Mouse (Mus musculus) adrenal gland, adult (tissue): ENCODE results near the gene Cryba2.

Experiments used
- DNase-seq, 2 experiments: peaks; one replicate each; pipeline ENCODE4 v3.0.0; 2022 to 2023; ENCODE audit warnings: low spot score in 1 of 2; ENCODE audit not compliant: inconsistent age in 2 of 2

The Cryba2 gene

GRCm38 (mm10) chr1:74884196-74885141 is 8.5 kb downstream of the Cryba2 start:
- peak in 1 of 2 experiments; percentile 28 for DNase-seq

DNA sequence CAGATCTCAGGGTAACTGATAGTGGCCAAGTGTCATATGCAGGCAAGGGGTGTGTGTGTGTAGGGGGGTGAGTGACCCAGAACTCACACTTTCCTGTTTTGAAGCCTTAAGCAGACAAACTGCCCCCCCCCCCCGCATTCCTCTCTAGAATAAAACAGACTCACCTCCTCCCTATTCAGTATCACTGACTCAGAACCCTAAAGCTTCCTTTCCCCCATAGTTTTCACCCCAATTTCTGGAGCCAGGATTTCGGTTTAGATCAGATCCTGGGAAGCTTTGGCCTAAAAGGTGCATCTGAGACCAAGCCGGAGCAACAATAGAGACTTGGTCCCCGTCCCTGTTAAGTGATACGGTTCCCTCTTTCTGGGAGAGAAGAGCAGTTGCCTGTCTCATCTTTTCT is 9.5 kb downstream of the Cryba2 start:
- no peak for DNase-seq

DNA sequence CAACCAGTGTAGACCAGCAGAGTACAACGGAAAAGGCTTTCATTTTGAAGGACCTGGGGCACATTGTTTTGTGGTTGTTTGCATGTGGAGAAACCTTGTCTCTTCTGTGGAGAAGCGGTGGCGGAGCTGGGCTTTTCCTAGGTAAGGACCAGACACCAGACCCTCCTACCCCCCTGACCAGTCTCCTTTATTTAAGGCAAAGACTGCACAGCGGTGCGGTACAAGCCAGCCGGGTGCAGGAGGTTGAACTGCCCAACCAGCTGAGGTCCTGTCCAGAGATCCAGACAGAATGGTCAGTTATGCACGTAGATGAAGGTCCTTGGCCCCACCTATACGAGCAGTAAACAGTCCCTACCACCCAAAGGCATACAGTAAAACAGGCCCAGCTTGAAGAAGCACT is 10.1 kb downstream of the Cryba2 start:
- no peak for DNase-seq

GRCm38 (mm10) chr1:74882055-74882734 is 10.7 kb downstream of the Cryba2 start:
- peak in 1 of 2 experiments; percentile 58 for DNase-seq

DNA sequence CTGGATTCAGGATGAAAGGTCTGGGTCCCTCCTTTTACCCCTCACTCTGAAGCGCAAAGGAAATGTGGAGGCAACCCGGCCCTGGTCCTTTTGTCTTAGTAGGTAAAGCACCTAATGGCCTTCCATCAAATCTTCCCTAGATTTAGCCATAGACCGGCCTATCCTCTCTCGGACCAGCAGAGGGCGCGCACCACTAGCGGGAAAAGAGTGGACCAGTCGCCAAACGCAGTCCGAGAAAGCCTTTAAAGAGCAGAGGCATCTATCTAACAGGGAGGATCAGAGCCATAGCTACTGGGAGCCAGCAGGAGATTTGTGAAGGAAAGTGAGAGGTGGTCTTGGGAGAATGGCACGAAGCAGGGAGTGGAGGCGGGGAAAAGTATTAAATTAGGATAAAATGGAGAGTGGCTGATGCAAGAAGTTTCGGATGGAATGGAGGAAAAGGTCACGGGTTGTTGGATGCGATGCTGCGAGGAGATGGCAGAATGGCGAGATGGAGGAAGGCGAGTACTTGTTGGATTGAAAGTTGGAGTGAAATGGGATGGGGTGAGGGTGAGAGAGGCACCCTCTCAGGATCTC is 12.1 kb downstream of the Cryba2 start:
- peak; percentile 57 to 87 for DNase-seq

- no peak for DNase-seq
Observed at GRCm38 (mm10) chr1:74877199-74877598, 15.7 kb downstream of the Cryba2 start.

DNA sequence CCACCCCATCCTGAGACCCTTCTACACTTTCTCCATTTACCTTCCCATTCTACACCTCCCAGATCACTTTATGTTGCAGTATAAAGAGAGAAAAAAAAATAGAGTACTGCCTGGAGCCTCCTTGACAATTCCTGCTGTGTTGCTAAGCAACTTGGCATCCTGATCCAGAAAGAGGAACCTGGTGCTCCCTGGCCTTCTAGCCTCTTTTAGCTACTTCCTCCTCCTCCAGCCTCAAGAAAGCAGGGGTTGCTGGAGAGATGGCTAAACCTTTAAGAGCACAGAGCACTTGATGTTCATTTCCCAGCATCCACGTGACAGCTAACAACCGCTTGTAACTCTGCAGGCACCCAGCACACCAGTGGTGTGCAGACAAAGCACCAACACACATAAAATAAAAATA is 20.7 kb downstream of the Cryba2 start:
- no peak for DNase-seq

DNA sequence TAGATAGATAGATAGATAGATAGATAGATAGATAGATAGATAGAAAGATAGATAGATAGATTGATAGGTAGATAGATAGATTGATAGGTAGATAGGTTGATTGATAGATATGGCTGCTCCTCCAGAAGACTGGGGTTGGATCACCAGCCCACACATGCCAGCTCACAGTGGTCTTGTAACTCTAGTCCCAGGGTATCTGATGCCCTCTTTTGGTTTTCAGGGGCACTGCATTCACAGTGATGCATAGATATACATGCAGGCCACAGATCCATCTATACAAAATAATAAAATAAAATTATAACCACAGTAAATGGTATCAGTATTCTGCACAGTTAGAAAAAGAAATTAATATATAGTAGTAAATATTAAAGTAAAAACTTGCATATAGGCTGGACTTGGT is 31.2 kb downstream of the Cryba2 start:
- no peak for DNase-seq

GRCm38 (mm10) chr1:74859223-74859984 is 33.5 kb downstream of the Cryba2 start:
- DNase-seq: no peak

DNA sequence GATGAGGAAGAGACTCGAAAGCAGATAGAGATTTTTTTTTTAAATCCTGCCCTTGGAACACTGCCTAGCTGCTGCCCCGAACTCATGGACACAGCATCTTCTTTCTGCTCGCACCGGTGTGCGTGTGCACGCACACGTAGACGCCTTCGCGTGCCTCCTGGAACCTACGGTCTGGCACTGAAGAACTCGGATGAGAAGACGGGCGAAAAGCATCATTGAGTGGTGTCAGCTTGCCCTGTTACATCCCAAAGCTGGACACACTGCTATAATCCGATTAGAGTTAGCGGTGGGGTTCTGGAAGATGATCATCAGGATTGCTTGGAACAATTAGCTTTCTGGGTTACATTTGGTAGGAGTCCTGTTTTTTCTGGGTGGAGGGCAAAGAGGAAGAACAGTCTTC is 34.1 kb downstream of the Cryba2 start:
- DNase-seq: peak in 1 of 2 experiments; percentile 25

DNA sequence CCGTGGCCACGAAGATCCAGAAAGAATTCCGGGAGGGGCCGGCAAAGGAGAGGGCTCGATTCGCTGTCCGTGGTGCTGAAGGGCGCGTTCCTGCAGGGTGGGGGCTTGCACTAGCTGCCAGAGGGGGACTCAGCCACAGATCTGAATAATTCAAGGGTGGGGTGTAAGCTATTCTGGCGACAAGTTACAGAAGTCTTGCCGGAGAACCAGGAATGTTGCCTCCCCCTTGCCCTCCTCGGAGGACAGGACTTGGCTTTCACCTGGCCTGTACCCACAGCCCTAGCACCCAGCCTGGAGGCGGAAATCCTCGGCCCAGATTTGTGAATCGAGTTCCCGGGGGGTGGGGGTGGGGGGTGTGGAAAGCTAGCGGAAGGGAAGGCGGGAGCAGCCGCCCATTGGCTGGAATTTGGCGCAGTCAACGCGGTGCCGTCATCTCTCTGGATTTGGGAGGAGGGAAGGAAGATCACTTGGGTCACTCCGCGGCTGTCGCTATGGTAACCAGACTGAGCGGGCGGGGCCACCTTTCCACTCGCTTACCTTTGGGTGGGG is 34.7 kb downstream of the Cryba2 start:
- peak; percentile 79 to 89 for DNase-seq

GRCm38 (mm10) chr1:74857677-74858076 is 35.3 kb downstream of the Cryba2 start:
- DNase-seq: peak in 1 of 2 experiments; percentile 25

DNA sequence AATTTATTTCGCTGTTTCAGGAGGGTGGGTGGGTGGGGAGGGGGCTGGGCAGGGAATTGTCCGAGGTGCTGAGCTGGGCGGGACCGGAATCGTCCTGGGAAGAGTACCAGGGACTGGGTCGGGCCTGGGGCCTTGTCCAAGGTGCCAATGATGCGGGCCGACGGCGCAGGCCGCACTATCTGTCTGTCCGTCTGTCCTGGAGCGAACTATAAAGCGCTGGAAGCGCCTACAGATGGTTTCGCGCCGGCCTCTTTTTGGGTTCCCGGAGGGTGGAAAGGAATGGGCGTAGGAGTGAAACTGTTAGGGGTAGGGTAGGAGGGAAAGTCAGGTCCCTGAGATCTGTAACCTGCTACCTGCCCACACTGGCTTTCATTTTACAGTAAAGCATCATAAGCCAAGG is 35.7 kb downstream of the Cryba2 start:
- DNase-seq: peak; percentile 17 to 31

- peak in 1 of 2 experiments; percentile 32 for DNase-seq
Observed at GRCm38 (mm10) chr1:74856791-74857190, 36.2 kb downstream of the Cryba2 start.

GRCm38 (mm10) chr1:74856439-74856720 is 36.6 kb downstream of the Cryba2 start:
- DNase-seq: no peak

GRCm38 (mm10) chr1:74855651-74856438 is 37.1 kb downstream of the Cryba2 start:
- peak; percentile 22 to 52 for DNase-seq

DNA sequence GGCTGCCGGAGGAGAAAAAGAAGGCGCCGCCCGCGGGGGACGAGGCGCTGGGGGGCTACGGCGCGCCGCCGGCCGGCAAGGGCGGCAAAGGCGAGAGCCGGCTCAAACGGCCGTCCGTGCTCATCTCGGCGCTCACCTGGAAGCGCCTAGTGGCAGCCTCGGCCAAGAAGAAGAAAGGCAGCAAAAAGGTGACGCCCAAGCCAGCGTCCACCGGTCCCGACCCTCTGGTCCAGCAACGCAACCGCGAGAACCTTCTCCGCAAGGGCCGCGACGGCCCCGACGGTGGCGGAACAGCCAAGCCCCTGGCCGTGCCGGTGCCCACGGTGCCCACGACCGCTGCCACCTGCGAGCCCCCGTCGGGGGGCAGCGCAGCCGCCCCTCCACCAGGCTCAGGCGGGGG is 37.8 kb downstream of the Cryba2 start:
- DNase-seq: no peak

GRCm38 (mm10) chr1:74854306-74855056 is 38.5 kb downstream of the Cryba2 start, which contains the start of gene Cdk5r2:
Cdk5r2 (plus strand) TSS chr1:74854934.
- peak; percentile 88 to 96 for DNase-seq
